Mouse (Mus musculus): Measurements from ENCODE around the gene Nckap5. TPM values are rescaled to one million over a fixed set of nuclear protein-coding genes. Genes with fewer than 3 reads are reported as not detected.
A peak's percentile ranks its signal among the peaks of the same experiment; 100 is the strongest.

Nckap5 gene
- polyA plus RNA-seq, 1 experiment from 2014 or later: 6.9 TPM

DNA sequence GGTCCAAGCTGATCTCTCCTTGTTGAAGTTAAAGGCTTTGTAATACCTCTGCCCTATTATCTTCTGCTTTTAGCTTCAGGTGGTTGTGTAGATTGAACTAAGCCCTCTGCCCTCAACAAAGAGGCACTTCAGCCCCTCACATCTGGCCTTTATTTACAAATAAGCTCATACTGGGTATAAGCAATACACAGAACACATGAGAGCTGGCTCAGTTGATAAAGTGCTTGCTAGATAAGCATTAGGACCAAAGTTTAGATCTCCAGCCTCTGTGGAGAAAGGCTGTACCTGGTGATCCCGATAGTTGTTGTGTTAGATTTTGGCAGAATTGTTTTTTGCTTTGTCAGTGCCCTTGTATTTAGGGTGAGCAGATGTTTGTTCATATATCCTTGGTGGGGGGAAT, 887.3 kb downstream of the Nckap5 start:
- no peak overlapping the region for H3K4me3 ChIP-seq
- no peak for DNase-seq (ENCODE audit: low spot score)
- H3K4me1 ChIP-seq: no peaks in the 10 kb centered on the region
- no peaks in the 10 kb centered on the region for H3K27me3 ChIP-seq (replicated peaks; ENCODE audit: low read depth, poor library complexity, severe bottlenecking)
- no peak overlapping the region for H3K27ac ChIP-seq (replicated peaks)
- H3K9me3 ChIP-seq: no peaks in the 10 kb centered on the region
- WGBS: 92% methylated on average over 1 of the region's 1 CpGs
- no peaks in the 10 kb centered on the region for H3K36me3 ChIP-seq (replicated peaks)

DNA sequence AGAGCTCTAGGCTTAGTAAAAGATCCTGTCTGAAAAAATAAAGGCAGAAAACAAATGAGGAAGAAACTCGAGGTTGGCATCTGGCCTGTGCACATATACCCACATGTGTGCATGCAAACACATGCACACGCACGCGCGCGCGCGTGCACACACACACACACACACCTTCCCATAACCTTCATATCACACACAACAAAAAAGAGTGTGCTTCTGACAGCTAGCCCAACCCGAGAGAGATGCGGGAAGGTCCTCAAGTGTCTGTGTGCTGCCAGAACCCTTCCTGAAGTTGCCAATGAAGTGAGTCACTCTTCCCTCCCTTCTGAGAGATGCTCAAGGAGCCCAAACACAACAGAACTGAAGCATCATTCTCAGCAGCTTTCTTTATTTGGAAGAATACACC, 905.1 kb downstream of the Nckap5 start:
- WGBS: 92% methylated on average over 10 of the region's 10 CpGs
- no peaks in the 10 kb centered on the region for H3K27me3 ChIP-seq (replicated peaks; ENCODE audit: low read depth, poor library complexity, severe bottlenecking)
- H3K4me1 ChIP-seq: no peaks in the 10 kb centered on the region
- no peak for DNase-seq (ENCODE audit: low spot score)
- H3K9me3 ChIP-seq: no peaks in the 10 kb centered on the region
- no peaks in the 10 kb centered on the region for H3K36me3 ChIP-seq (replicated peaks)
- H3K4me3 ChIP-seq: no peak overlapping the region
- H3K27ac ChIP-seq (replicated peaks): no peak overlapping the region

DNA sequence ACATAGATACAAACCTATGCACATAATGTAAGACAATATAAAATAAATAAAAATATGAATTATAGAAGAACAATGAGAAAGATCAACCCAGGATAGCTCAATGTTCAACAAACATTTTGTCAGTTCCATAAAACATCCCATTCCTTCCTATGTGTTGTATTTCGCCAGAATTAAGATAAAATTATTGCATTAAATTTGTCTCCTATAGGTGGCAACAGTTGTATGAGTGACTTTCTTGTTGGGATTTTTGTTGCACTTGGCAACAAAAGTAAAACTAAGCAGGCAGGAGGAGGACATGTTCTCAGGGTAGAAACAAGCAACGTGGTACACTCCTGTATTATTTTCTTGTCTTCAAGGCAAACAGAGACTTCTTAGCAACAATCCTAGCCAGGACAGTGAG, 907.5 kb downstream of the Nckap5 start:
- no peaks in the 10 kb centered on the region for H3K27me3 ChIP-seq (replicated peaks; ENCODE audit: low read depth, poor library complexity, severe bottlenecking)
- no peaks in the 10 kb centered on the region for H3K4me1 ChIP-seq
- DNase-seq (ENCODE audit: low spot score): no peak
- no peaks in the 10 kb centered on the region for H3K9me3 ChIP-seq
- no peak overlapping the region for H3K4me3 ChIP-seq
- H3K27ac ChIP-seq (replicated peaks): no peak overlapping the region
- no peaks in the 10 kb centered on the region for H3K36me3 ChIP-seq (replicated peaks)
- 84% methylated on average over 2 of the region's 2 CpGs for WGBS

GRCm38 (mm10) chr1:125920696-125921095, 909.9 kb downstream of the Nckap5 start:
- no peaks in the 10 kb centered on the region for H3K36me3 ChIP-seq (replicated peaks)
- no peak overlapping the region for H3K27ac ChIP-seq (replicated peaks)
- H3K9me3 ChIP-seq: no peaks in the 10 kb centered on the region
- H3K4me1 ChIP-seq: no peaks in the 10 kb centered on the region
- peaks cover 8% of the 10 kb centered on the region for H3K27me3 ChIP-seq (replicated peaks; ENCODE audit: low read depth, poor library complexity, severe bottlenecking)
- DNase-seq (ENCODE audit: low spot score): no peak
- WGBS: 89% methylated on average over 3 of the region's 3 CpGs
- H3K4me3 ChIP-seq: no peak overlapping the region

DNA sequence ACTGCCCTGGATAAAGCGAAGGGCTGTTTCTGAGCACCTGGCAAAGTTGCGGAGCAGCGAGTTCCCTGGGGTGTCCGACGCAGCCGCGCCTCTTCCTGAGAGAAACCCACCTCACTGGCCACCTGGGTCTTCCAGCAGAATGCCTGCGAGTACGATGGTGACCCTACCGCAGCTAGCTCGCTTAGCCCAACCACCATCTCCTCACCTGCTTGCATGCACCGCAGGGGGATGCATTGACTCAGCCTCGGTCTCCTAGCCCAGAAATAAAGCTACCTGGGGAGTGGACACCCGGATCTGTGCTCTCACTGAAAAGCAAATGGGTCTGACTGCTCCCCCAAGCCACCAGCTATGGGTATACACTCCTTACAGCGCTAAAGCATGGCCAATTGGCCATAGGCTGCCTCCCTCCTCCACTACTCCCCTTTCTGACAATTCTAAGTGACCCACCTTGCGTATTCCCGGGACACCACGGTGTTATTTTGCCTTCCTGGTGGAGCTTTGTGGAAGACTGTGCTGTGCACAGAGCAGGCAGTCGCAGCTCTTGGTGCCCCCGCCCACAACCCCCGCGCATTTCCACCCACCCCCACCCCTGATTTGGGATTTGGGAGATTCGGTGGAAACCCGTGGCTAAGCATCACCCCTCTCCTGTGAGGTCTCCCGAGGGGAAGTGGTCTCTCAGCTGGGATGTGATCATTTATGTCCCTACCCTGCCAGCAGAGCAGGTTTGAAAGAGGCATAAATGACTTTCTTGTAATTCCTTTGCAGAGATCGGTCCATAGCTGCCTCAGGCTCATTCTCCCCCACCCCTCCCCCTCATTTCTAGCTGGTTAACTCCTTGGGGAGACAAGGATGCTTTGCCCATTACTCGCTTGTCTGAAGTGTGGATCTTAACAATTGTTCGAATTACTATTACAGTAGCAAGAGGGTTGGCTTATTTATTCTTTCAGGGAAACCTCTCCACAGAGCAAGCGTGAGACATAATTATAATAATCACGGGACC, 917.7 kb downstream of the Nckap5 start, which contains the start of gene Lypd1:
TSS of gene Lypd1 (minus strand) at position 501 of the 1,000 bp plus-strand sequence.
- WGBS: 4% methylated on average over 30 of the region's 30 CpGs
- peak within 1 kb of the TSS; percentile 65 for H3K4me3 ChIP-seq
- H3K27me3 ChIP-seq (replicated peaks; ENCODE audit: low read depth, poor library complexity, severe bottlenecking): peaks cover 85% of the 10 kb centered on the region
- no peaks in the 10 kb centered on the region for H3K36me3 ChIP-seq (replicated peaks)
- H3K9me3 ChIP-seq: no peaks in the 10 kb centered on the region
- peaks cover 41% of the 10 kb centered on the region for H3K4me1 ChIP-seq
- H3K27ac ChIP-seq (replicated peaks): peak within 1 kb of the TSS; percentile 51; the same call in 1 of the 2 replicates
- DNase-seq (ENCODE audit: low spot score): peak; percentile 25

GRCm38 (mm10) chr1:125911901-125912445, 918.6 kb downstream of the Nckap5 start:
- no peaks in the 10 kb centered on the region for H3K36me3 ChIP-seq (replicated peaks)
- H3K9me3 ChIP-seq: no peaks in the 10 kb centered on the region
- peak overlapping the region; percentile 65 for H3K4me3 ChIP-seq
- DNase-seq (ENCODE audit: low spot score): peak; percentile 60
- H3K27ac ChIP-seq (replicated peaks): peak overlapping the region; percentile 51
- peaks cover 41% of the 10 kb centered on the region for H3K4me1 ChIP-seq
- H3K27me3 ChIP-seq (replicated peaks; ENCODE audit: low read depth, poor library complexity, severe bottlenecking): peaks cover 90% of the 10 kb centered on the region
- WGBS: under 1% methylated on average over 43 of the region's 43 CpGs

- H3K36me3 ChIP-seq (replicated peaks): no peaks in the 10 kb centered on the region
Observed at GRCm38 (mm10) chr1:125911337-125911900, 919.2 kb downstream of the Nckap5 start.

GRCm38 (mm10) chr1:125910871-125911265, 919.7 kb downstream of the Nckap5 start:
- WGBS: 2% methylated on average over 9 of the region's 9 CpGs
- H3K9me3 ChIP-seq: no peaks in the 10 kb centered on the region
- peak; percentile 43 for DNase-seq (ENCODE audit: low spot score)
- H3K4me1 ChIP-seq: peaks cover 41% of the 10 kb centered on the region
- H3K4me3 ChIP-seq: peak overlapping the region; percentile 65
- H3K27ac ChIP-seq (replicated peaks): no peak overlapping the region
- peaks cover 83% of the 10 kb centered on the region for H3K27me3 ChIP-seq (replicated peaks; ENCODE audit: low read depth, poor library complexity, severe bottlenecking)
- no peaks in the 10 kb centered on the region for H3K36me3 ChIP-seq (replicated peaks)

More at GRCm38 (mm10) chr1:125911337-125911900, 919.2 kb downstream of the Nckap5 start:
- peak; percentile 56 for DNase-seq (ENCODE audit: low spot score)
- Histone ChIP-seq H3K27me3 (replicated peaks; ENCODE audit: low read depth, poor library complexity, severe bottlenecking) (peaks cover 89% of the 10 kb centered on the region), H3K4me3 (peak overlapping the region; percentile 65), H3K27ac (replicated peaks) (peak overlapping the region; percentile 51), H3K9me3 (no peaks in the 10 kb centered on the region), H3K4me1 (peaks cover 41% of the 10 kb centered on the region)
- WGBS: under 1% methylated on average over 35 of the region's 35 CpGs

- peaks cover 41% of the 10 kb centered on the region for H3K4me1 ChIP-seq
- H3K36me3 ChIP-seq (replicated peaks): no peaks in the 10 kb centered on the region
- 10% methylated on average over 14 of the region's 14 CpGs for WGBS
- H3K4me3 ChIP-seq: peak overlapping the region; percentile 65
- H3K27me3 ChIP-seq (replicated peaks; ENCODE audit: low read depth, poor library complexity, severe bottlenecking): peaks cover 78% of the 10 kb centered on the region
- no peaks in the 10 kb centered on the region for H3K9me3 ChIP-seq
- peak; percentile 80 for DNase-seq (ENCODE audit: low spot score)
- H3K27ac ChIP-seq (replicated peaks): no peak overlapping the region
Observed at GRCm38 (mm10) chr1:125910211-125910870, 920.3 kb downstream of the Nckap5 start.

DNA sequence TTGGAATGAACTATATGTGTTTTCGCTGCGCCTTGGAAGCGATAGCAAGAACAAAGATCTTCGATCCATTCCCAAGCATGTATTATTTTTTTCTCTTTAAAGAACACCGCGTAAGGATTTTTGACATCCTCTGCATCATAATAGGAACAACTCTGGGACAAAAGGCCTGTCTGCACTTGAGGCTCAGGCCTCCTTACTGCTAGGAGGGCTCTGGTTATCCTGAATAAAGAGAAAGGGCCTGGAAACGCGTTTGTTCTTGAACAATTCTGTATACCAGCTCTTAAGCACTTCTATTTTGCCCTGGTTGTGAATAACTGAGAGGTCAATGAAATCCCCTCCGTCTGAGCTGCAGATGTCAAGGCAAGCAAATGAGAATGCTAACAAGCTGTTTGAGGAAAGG, 937.4 kb downstream of the Nckap5 start:
- Histone ChIP-seq H3K27me3 (replicated peaks; ENCODE audit: low read depth, poor library complexity, severe bottlenecking) (no peaks in the 10 kb centered on the region), H3K9me3 (no peaks in the 10 kb centered on the region), H3K4me3 (no peak overlapping the region), H3K4me1 (0 out of 2 replicates have a peak, but pooled peaks cover 4% of the 10 kb centered on the region), H3K36me3 (replicated peaks) (no peaks in the 10 kb centered on the region), H3K27ac (replicated peaks) (no peak overlapping the region)
- WGBS: 73% methylated on average over 9 of the region's 9 CpGs
- DNase-seq (ENCODE audit: low spot score): no peak

DNA sequence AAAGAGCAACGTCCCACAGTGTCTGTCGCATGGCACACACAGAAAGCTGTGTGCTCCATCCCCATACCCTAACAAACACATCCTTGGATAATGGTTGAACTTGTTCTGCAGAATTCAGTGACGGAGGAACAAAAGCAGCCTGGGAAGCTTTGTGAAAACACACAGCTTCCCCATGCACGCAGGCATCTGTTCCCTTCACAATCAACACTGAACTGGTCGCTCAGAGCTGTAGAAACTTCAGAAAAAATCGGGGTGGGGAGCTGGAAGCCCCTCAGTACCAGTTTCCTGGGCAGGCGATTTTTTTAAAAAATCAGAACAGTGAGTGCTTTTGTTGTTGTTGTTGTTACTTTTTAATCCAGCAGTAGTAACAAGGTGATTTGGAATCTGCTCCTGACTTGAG, 960.5 kb downstream of the Nckap5 start:
- no peak overlapping the region for H3K27ac ChIP-seq (replicated peaks)
- DNase-seq (ENCODE audit: low spot score): no peak
- H3K4me3 ChIP-seq: no peak overlapping the region
- H3K36me3 ChIP-seq (replicated peaks): no peaks in the 10 kb centered on the region
- H3K9me3 ChIP-seq: no peaks in the 10 kb centered on the region
- H3K27me3 ChIP-seq (replicated peaks; ENCODE audit: low read depth, poor library complexity, severe bottlenecking): no peaks in the 10 kb centered on the region
- 36% methylated on average over 7 of the region's 7 CpGs for WGBS
- H3K4me1 ChIP-seq: no peaks in the 10 kb centered on the region
